ENCODE assay signal across 14 mouse cellular contexts in the genomic region with DNA sequence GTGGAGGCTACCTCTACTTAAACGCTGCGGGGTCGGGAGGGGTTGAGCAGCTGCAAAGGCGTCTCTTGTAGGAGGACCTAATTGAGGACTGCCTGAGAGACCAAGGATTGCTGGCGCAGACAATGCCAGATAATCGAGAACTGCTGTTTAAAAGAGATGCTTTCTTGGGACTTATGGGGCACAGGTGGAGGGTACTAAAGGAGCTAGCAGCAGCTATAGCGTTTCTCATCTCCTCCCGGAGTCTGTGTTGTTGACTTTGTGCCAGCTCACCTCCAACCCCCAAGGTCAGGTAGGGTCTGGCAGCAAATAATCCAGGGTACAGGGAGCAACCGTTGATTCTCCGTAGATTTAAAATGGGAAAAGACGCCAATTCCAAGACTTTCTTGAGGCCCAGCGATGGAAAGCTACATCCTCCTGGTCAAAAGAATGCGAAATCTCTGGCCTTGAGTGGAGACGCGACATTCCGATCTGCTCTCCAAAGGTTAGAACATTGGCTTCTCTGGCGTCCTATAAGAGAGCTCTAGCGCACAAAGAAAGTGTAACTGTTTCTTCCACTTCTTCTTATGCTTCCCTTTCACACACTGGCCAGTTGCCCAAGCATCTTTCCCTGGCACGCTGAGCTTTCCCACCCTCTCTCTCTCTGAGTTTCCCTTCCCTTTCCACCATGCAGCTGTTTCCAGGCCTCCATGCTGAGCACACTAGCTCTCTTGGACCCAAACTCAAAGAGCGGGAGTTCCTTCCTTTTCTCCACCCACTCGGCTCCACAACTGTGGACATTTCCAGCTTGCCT.
A peak's percentile ranks its signal among the peaks of the same experiment; 100 is the strongest.
DNase-seq lines count a peak whose midpoint lies in the region; ATAC-seq lines count a peak whose summit lies in the region.
"Had no signal": no experiment of that assay in that cellular context is flagged by ENCODE, and none has a peak within 500 bp of the region (broad histone marks: within the 10 kb centered on the region; RNA-seq: fewer than 3 reads in every experiment).

No protein-coding gene starts in this region.

- peak; percentile 72 to 84 for DNase-seq in heart, adult 18-20 months
- no peak for DNase-seq in heart, embryonic 10.5 days (ENCODE audit: low spot score)
- peak; percentile 76 for DNase-seq in brain, adult 2 months (ENCODE audit: low read depth, low spot score)
- DNase-seq in heart, adult 9 months (ENCODE audit: low spot score in 2 of 2), result peak; percentile 71 to 76
- peak; percentile 41 for DNase-seq in lung, postnatal 36 days
- no peak for DNase-seq in spleen, postnatal 4 days (ENCODE audit: low spot score in 2 of 2)
- no peak for DNase-seq in ovary, postnatal 10 days (ENCODE audit: low spot score)
- DNase-seq: cerebellum, postnatal 36 days; kidney, adult 18-20 months; midbrain, embryonic 14.5 days had no signal

- no peaks in the 10 kb centered on the region for H3K4me1 ChIP-seq in heart, embryonic 10.5 days
- H3K4me1 ChIP-seq in forebrain, embryonic 16.5 days (replicated peaks; ENCODE audit: control insufficient read depth, insufficient read depth, low read length), result no peaks in the 10 kb centered on the region
- H3K4me1 ChIP-seq: limb, embryonic 12.5 days had no signal

- no peak overlapping the region for H3K9ac ChIP-seq in forebrain, embryonic 16.5 days (replicated peaks; ENCODE audit: low read depth, low read length)
- H3K9ac ChIP-seq: limb, embryonic 12.5 days had no signal

- no peak overlapping the region for H3K4me3 ChIP-seq in heart, embryonic 10.5 days
- no peak overlapping the region for H3K4me3 ChIP-seq in forebrain, embryonic 16.5 days (replicated peaks; ENCODE audit: low read length)
- H3K4me3 ChIP-seq: limb, embryonic 12.5 days had no signal

- no peak for ATAC-seq in forebrain, embryonic 16.5 days
- ATAC-seq: forebrain, embryonic 14.5 days had no signal

- WGBS in heart, embryonic 10.5 days, result 92% methylated on average over 21 of the region's 21 CpGs
- WGBS in forebrain, embryonic 16.5 days, result 91% methylated on average over 21 of the region's 21 CpGs

- no peak overlapping the region for H3K27ac ChIP-seq in heart, embryonic 10.5 days
- H3K27ac ChIP-seq in forebrain, embryonic 16.5 days (ENCODE audit: low read length), result no peak overlapping the region
- H3K27ac ChIP-seq: limb, embryonic 12.5 days had no signal

- no peak overlapping the region for H3K4me2 ChIP-seq in forebrain, embryonic 16.5 days (ENCODE audit: low read length)
- H3K4me2 ChIP-seq: limb, embryonic 12.5 days had no signal

- no peaks in the 10 kb centered on the region for H3K36me3 ChIP-seq in heart, embryonic 10.5 days
- H3K36me3 ChIP-seq in forebrain, embryonic 16.5 days (ENCODE audit: control insufficient read depth, insufficient read depth), result no peaks in the 10 kb centered on the region
- H3K36me3 ChIP-seq: limb, embryonic 12.5 days had no signal

- H3K9me3 ChIP-seq in heart, embryonic 10.5 days, result no peaks in the 10 kb centered on the region
- H3K9me3 ChIP-seq in forebrain, embryonic 16.5 days (ENCODE audit: control insufficient read depth, low read length), result no peaks in the 10 kb centered on the region
- H3K9me3 ChIP-seq: limb, embryonic 12.5 days had no signal

- no peaks in the 10 kb centered on the region for H3K27me3 ChIP-seq in heart, embryonic 10.5 days (ENCODE audit: insufficient read depth, poor library complexity, severe bottlenecking)
- H3K27me3 ChIP-seq in forebrain, embryonic 16.5 days (replicated peaks; ENCODE audit: control insufficient read depth, insufficient read depth, low read length), result no peaks in the 10 kb centered on the region
- H3K27me3 ChIP-seq: CH12.LX; limb, embryonic 12.5 days had no signal

Comparison
In these comparisons a context has a peak if more than half of its experiments do, and no peak if none do; other contexts are left out.
1. DNase-seq: peak in heart, adult 18-20 months (2 of 2), brain, adult 2 months (single experiment), heart, adult 9 months (2 of 2) and lung, postnatal 36 days (single experiment); none in heart, embryonic 10.5 days (single experiment), spleen, postnatal 4 days (0 of 2) and ovary, postnatal 10 days (single experiment).